In the genomic region with DNA sequence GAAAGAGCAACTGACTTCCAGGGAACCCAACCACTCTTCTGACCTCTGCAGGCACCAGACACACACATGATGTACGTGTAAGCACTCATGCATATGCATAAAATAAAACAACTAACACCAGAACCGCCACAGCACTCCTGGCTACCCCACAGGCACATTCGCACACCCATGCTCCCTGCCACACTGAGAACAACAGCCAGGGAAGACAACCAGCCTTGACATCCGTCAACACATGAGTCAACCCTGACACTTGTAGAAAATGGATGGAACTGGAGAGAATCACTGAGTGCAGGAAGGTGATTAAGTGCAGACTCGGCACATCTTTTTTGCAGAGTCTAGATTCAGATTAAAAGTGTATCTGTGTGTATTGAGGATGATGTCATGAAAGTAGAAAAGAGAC, we compare ENCODE assay signal across 23 mouse cellular contexts.
"Had no signal": no experiment of that assay in that cellular context is flagged by ENCODE, and none has a peak within 500 bp of the region (broad histone marks: within the 10 kb centered on the region; RNA-seq: fewer than 3 reads in every experiment).

No protein-coding gene starts in this region.

- DNase-seq: kidney, postnatal 25 days; layer of hippocampus, adult 9-11 months; liver; lung, adult 18-20 months; lung, postnatal 10 days; lung, postnatal 36 days; retina, postnatal 1 day; right cerebral cortex, postnatal 25 days; thymus, adult 18-20 months; thymus, postnatal 36 days had no signal

- H3K9ac ChIP-seq: limb, embryonic 13.5 days; liver, embryonic 12.5 days; liver, embryonic 15.5 days; lung, embryonic 15.5 days; midbrain, embryonic 13.5 days; neural tube, embryonic 13.5 days had no signal

- H3K4me1 ChIP-seq: limb, embryonic 10.5 days; limb, embryonic 13.5 days; midbrain, embryonic 10.5 days; midbrain, embryonic 13.5 days; neural tube, embryonic 13.5 days had no signal

- H3K4me2 ChIP-seq: limb, embryonic 13.5 days; liver, embryonic 12.5 days; liver, embryonic 15.5 days; lung, embryonic 15.5 days; midbrain, embryonic 13.5 days; neural tube, embryonic 13.5 days had no signal

- H3K27me3 ChIP-seq: limb, embryonic 13.5 days; liver, embryonic 12.5 days; liver, embryonic 15.5 days; lung, embryonic 15.5 days; midbrain, embryonic 13.5 days; neural tube, embryonic 13.5 days had no signal

- H3K9me3 ChIP-seq: limb, embryonic 10.5 days; limb, embryonic 13.5 days; liver, embryonic 12.5 days; liver, embryonic 15.5 days; lung, embryonic 15.5 days; megakaryocyte, embryonic 14.5 days; midbrain, embryonic 10.5 days; midbrain, embryonic 13.5 days; neural tube, embryonic 13.5 days had no signal

- ATAC-seq: liver, embryonic 12.5 days; midbrain, embryonic 13.5 days; midbrain, embryonic 16.5 days had no signal

- H3K27ac ChIP-seq: kidney, postnatal 0 days; layer of hippocampus, adult 2 months; limb, embryonic 10.5 days; limb, embryonic 13.5 days; liver, embryonic 12.5 days; liver, embryonic 15.5 days; lung, embryonic 15.5 days; midbrain, embryonic 10.5 days; midbrain, embryonic 13.5 days; neural tube, embryonic 13.5 days had no signal

- H3K4me3 ChIP-seq: layer of hippocampus, adult 2 months; limb, embryonic 10.5 days; limb, embryonic 13.5 days; liver, embryonic 12.5 days; liver, embryonic 15.5 days; lung, embryonic 15.5 days; megakaryocyte, embryonic 14.5 days; midbrain, embryonic 10.5 days; midbrain, embryonic 13.5 days; myocyte; neural tube, embryonic 13.5 days had no signal
